Mouse (Mus musculus) midbrain, embryonic 12.5 days (tissue): ENCODE results near the gene Knop1. TPM values are rescaled to one million over a fixed set of nuclear protein-coding genes. Genes with fewer than 3 reads are reported as not detected.

ENCODE experiments used
- ATAC-seq: fragments of 200-750 bp; cut with Nextera tagmentation; 2 replicates; pipeline ENCODE4 v1.8.0; 2017; ENCODE audit warnings: low read depth, moderate TSS enrichment, moderate library complexity; ENCODE audit not compliant: low FRiP score
- H3K27ac ChIP-seq: fragments of 300-500 bp; sonication (generic); replicated peaks from 2 replicates; pipeline ENCODE4 v1.5.1; 2016; ENCODE audit warnings: mild to moderate bottlenecking
- H3K27me3 ChIP-seq: fragments of 300-500 bp; sonication (generic); 2 replicates; pipeline ENCODE4 v1.6.1; 2016; ENCODE audit warnings: mild to moderate bottlenecking
- H3K36me3 ChIP-seq: fragments of 300-500 bp; sonication (generic); 2 replicates; pipeline ENCODE4 v1.6.1; 2016
- H3K4me1 ChIP-seq: fragments of 300-500 bp; sonication (generic); 2 replicates; pipeline ENCODE4 v1.6.1; 2016
- H3K4me2 ChIP-seq: fragments of 300-500 bp; sonication (generic); replicated peaks from 2 replicates; pipeline ENCODE4 v1.6.1; 2016; ENCODE audit warnings: mild to moderate bottlenecking, moderate library complexity
- H3K4me3 ChIP-seq: fragments of 300-500 bp; sonication (generic); 2 replicates; pipeline ENCODE4 v1.5.1; 2016; ENCODE audit warnings: mild to moderate bottlenecking
- H3K9ac ChIP-seq: fragments of 300-500 bp; sonication (generic); replicated peaks from 2 replicates; pipeline ENCODE4 v1.6.1; 2016; ENCODE audit warnings: mild to moderate bottlenecking, moderate library complexity
- H3K9me3 ChIP-seq: fragments of 300-500 bp; sonication (generic); 2 replicates; pipeline ENCODE4 v1.6.1; 2016; ENCODE audit warnings: mild to moderate bottlenecking
- WGBS: fragments of 180-500 bp; shearing (Covaris S2); methylation state at CpG from one replicate; pipeline ENCODE4 v1.1.7; 2016; 5-methylcytosine and 5-hydroxymethylcytosine counted together
- polyA plus RNA-seq: library from polyadenylated mRNA; unstranded; fragments of >200 nt; fragmentation: Nextera tagmentation; extraction: Ambion mirVana; gene quantifications from 2 replicates; pipeline ENCODE4 v1.2.1, GENCODE M21; 2016

Gene Knop1
- polyA plus RNA-seq, 1 experiment from 2014 or later = 115 TPM

GRCm38 (mm10) chr7:118811407-118812106, 44.5 kb downstream of the Knop1 start:
- H3K4me1 ChIP-seq = peaks cover 6% of the 10 kb centered on the region
- no peak for ATAC-seq
- no peak overlapping the region for H3K9ac ChIP-seq
- H3K4me3 ChIP-seq = no peak overlapping the region
- 88% methylated on average over 12 of the region's 12 CpGs for WGBS
- no peak overlapping the region for H3K4me2 ChIP-seq
- H3K27ac ChIP-seq = no peak overlapping the region
- peaks cover 51% of the 10 kb centered on the region for H3K36me3 ChIP-seq
- H3K27me3 ChIP-seq = no peaks in the 10 kb centered on the region
- no peaks in the 10 kb centered on the region for H3K9me3 ChIP-seq

GRCm38 (mm10) chr7:118807899-118808298, 48.2 kb downstream of the Knop1 start:
- Histone ChIP-seq H3K27ac (no peak overlapping the region), H3K27me3 (no peaks in the 10 kb centered on the region), H3K4me1 (peaks cover 12% of the 10 kb centered on the region), H3K4me3 (no peak overlapping the region), H3K9me3 (no peaks in the 10 kb centered on the region), H3K36me3 (peaks cover 43% of the 10 kb centered on the region), H3K4me2 (no peak overlapping the region), H3K9ac (no peak overlapping the region)
- no peak for ATAC-seq
- 93% methylated on average over 8 of the region's 8 CpGs for WGBS

- WGBS = 59% methylated on average over 16 of the region's 16 CpGs
- Histone ChIP-seq H3K9ac (no peak overlapping the region), H3K36me3 (peaks cover 53% of the 10 kb centered on the region), H3K4me1 (peaks cover 12% of the 10 kb centered on the region), H3K4me3 (no peak overlapping the region), H3K27me3 (no peaks in the 10 kb centered on the region), H3K9me3 (no peaks in the 10 kb centered on the region), H3K4me2 (no peak overlapping the region), H3K27ac (peak overlapping the region; percentile 60)
- 0 out of 2 replicates have a peak, but pooled peaks have one; percentile 30 for ATAC-seq
Observed at GRCm38 (mm10) chr7:118806631-118807411, 49.2 kb downstream of the Knop1 start.

GRCm38 (mm10) chr7:118803425-118803824, 52.6 kb downstream of the Knop1 start:
- Histone ChIP-seq H3K36me3 (peaks cover 56% of the 10 kb centered on the region), H3K27me3 (no peaks in the 10 kb centered on the region), H3K9ac (no peak overlapping the region), H3K4me3 (no peak overlapping the region), H3K27ac (no peak overlapping the region), H3K9me3 (no peaks in the 10 kb centered on the region), H3K4me2 (no peak overlapping the region), H3K4me1 (peaks cover 12% of the 10 kb centered on the region)
- ATAC-seq = no peak
- WGBS = 93% methylated on average over 8 of the region's 8 CpGs

- H3K4me2 ChIP-seq = no peak overlapping the region
- no peak overlapping the region for H3K9ac ChIP-seq
- peaks cover 8% of the 10 kb centered on the region for H3K4me1 ChIP-seq
- no peak for ATAC-seq
- H3K27me3 ChIP-seq = no peaks in the 10 kb centered on the region
- H3K4me3 ChIP-seq = no peak overlapping the region
- H3K9me3 ChIP-seq = no peaks in the 10 kb centered on the region
- WGBS = 95% methylated on average over 3 of the region's 3 CpGs
- no peak overlapping the region for H3K27ac ChIP-seq
- H3K36me3 ChIP-seq = peaks cover 60% of the 10 kb centered on the region
Observed at GRCm38 (mm10) chr7:118801791-118802190, 54.3 kb downstream of the Knop1 start.

GRCm38 (mm10) chr7:118800112-118800734, 55.8 kb downstream of the Knop1 start:
- 94% methylated on average over 15 of the region's 15 CpGs for WGBS
- peaks cover 4% of the 10 kb centered on the region; the same call in 1 of the 2 replicates for H3K4me1 ChIP-seq
- no peaks in the 10 kb centered on the region for H3K27me3 ChIP-seq
- H3K4me2 ChIP-seq = no peak overlapping the region
- no peak overlapping the region for H3K4me3 ChIP-seq
- H3K36me3 ChIP-seq = peaks cover 64% of the 10 kb centered on the region
- no peaks in the 10 kb centered on the region for H3K9me3 ChIP-seq
- H3K27ac ChIP-seq = no peak overlapping the region
- no peak for ATAC-seq
- H3K9ac ChIP-seq = no peak overlapping the region

GRCm38 (mm10) chr7:118798105-118798570, 57.9 kb downstream of the Knop1 start:
- 89% methylated on average over 6 of the region's 6 CpGs for WGBS
- no peaks in the 10 kb centered on the region for H3K9me3 ChIP-seq
- H3K4me3 ChIP-seq = no peak overlapping the region
- no peaks in the 10 kb centered on the region for H3K4me1 ChIP-seq
- H3K36me3 ChIP-seq = peaks cover 57% of the 10 kb centered on the region
- H3K27me3 ChIP-seq = no peaks in the 10 kb centered on the region
- H3K9ac ChIP-seq = no peak overlapping the region
- H3K27ac ChIP-seq = no peak overlapping the region
- no peak overlapping the region for H3K4me2 ChIP-seq
- no peak for ATAC-seq

- Histone ChIP-seq H3K4me3 (no peak overlapping the region), H3K9ac (no peak overlapping the region), H3K4me2 (no peak overlapping the region), H3K4me1 (no peaks in the 10 kb centered on the region), H3K27ac (no peak overlapping the region), H3K9me3 (no peaks in the 10 kb centered on the region), H3K27me3 (no peaks in the 10 kb centered on the region), H3K36me3 (peaks cover 58% of the 10 kb centered on the region)
- no peak for ATAC-seq
- WGBS = 88% methylated on average over 7 of the region's 7 CpGs
Observed at GRCm38 (mm10) chr7:118797600-118797999, 58.5 kb downstream of the Knop1 start.

- no peak for ATAC-seq
- Histone ChIP-seq H3K36me3 (peaks cover 56% of the 10 kb centered on the region), H3K9ac (no peak overlapping the region), H3K27ac (no peak overlapping the region), H3K27me3 (no peaks in the 10 kb centered on the region), H3K9me3 (no peaks in the 10 kb centered on the region), H3K4me2 (no peak overlapping the region), H3K4me3 (no peak overlapping the region), H3K4me1 (no peaks in the 10 kb centered on the region)
- 92% methylated on average over 9 of the region's 9 CpGs for WGBS
Observed at GRCm38 (mm10) chr7:118796838-118797237, 59.2 kb downstream of the Knop1 start.

GRCm38 (mm10) chr7:118795779-118796178, 60.3 kb downstream of the Knop1 start:
- Histone ChIP-seq H3K27ac (no peak overlapping the region), H3K4me1 (no peaks in the 10 kb centered on the region), H3K4me2 (no peak overlapping the region), H3K9ac (no peak overlapping the region), H3K9me3 (no peaks in the 10 kb centered on the region), H3K27me3 (no peaks in the 10 kb centered on the region), H3K4me3 (no peak overlapping the region), H3K36me3 (peaks cover 56% of the 10 kb centered on the region)
- WGBS = 97% methylated on average over 8 of the region's 8 CpGs
- no peak for ATAC-seq

- Histone ChIP-seq H3K9me3 (no peaks in the 10 kb centered on the region), H3K4me3 (no peak overlapping the region), H3K9ac (no peak overlapping the region), H3K4me2 (no peak overlapping the region), H3K27me3 (no peaks in the 10 kb centered on the region), H3K36me3 (peaks cover 50% of the 10 kb centered on the region), H3K27ac (no peak overlapping the region), H3K4me1 (no peaks in the 10 kb centered on the region)
- no peak for ATAC-seq
- WGBS = 87% methylated on average over 8 of the region's 8 CpGs
Observed at GRCm38 (mm10) chr7:118793899-118794298, 62.2 kb downstream of the Knop1 start.
